Mouse (Mus musculus) bone marrow macrophage, adult 2 months (primary cell): ENCODE results near the gene Dll4.

Experiments used
- CTCF ChIP-seq: IDR thresholded peaks from 2 replicates; pipeline ENCODE4 v1.5.1; 2012; ENCODE audit warnings: low read depth, mild to moderate bottlenecking, low read length, moderate library complexity
- POLR2A ChIP-seq: IDR thresholded peaks from 2 replicates; pipeline ENCODE4 v1.6.1; 2012; ENCODE audit warnings: mild to moderate bottlenecking, low read depth, low read length, borderline replicate concordance

- TF ChIP-seq CTCF (no peak), POLR2A (no peak)
These were observed 11.7 kb upstream of the Dll4 start for GRCm38 (mm10) chr2:119313780-119314479.
